Mouse (Mus musculus): ENCODE measurements at regions not wholly inside any gene's neighbourhood (a gene's known extent, or its start where the extent isn't known, plus 50 kb on each side); places are given as distances from the start of the nearest gene placed in this dataset.

DNA sequence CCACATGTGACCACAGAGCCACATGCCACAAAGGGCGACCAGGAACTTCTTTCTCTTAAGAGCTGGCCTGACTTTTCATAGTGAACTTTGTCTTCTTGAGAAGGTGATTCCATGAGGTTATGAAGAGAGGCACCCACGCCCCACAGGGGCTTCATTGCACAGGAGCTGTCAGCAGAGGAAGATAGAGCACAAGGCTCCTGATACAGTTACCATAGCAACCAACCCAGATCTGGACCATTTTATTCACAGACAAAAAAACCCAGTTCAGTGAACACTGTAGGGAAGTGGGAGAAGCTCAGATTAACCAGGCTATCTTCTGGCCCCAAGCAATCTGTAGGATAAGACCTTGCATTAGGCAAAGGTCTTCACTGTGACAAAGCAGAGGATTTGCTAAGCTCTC, 179.2 kb downstream of the Il20rb start:
- no peak for TF ChIP-seq POLR2A (IDR thresholded peaks at IDR 0.05; ENCODE audit: low read depth, low read length)
- TF ChIP-seq CTCF (conservative IDR thresholded peaks at IDR 0.05; ENCODE audit: insufficient read depth, insufficient read length, low read depth, low read length): no peak

Data from kidney, adult 2 months (tissue).